Mouse (Mus musculus) lung, postnatal 0 days (tissue): ENCODE data around the gene Prm2.

ENCODE experiments used
- CTCF ChIP-seq: IDR thresholded peaks from 2 replicates; pipeline ENCODE4 v1.5.1; 2016; ENCODE audit warnings: antibody characterized with exemption, mild to moderate bottlenecking
- EP300 ChIP-seq: IDR thresholded peaks from 2 replicates; pipeline ENCODE4 v1.6.1; 2016; ENCODE audit warnings: antibody characterized with exemption, mild to moderate bottlenecking, control low read depth

- no peak for TF ChIP-seq CTCF
- TF ChIP-seq EP300, result no peak
Measured at GRCm38 (mm10) chr16:10754521-10755296, 41.2 kb downstream of the Prm2 start.
